Mouse (Mus musculus) forelimb bud, embryonic 11.5 days (tissue): Measurements from ENCODE around the gene Gm17416.

Experiments
- DNase-seq: peaks from one replicate; pipeline ENCODE4 v3.0.0-alpha.2; 2012; ENCODE audit warnings: low read depth, low spot score

Gm17416 gene

GRCm38 (mm10) chr2:152604057-152604456, 34.9 kb downstream of the Gm17416 start, which contains the start of gene Defb36:
Gene Defb36 (plus strand): TSS chr2:152604327.
- no peak for DNase-seq

- DNase-seq: no peak
Measured at GRCm38 (mm10) chr2:152607746-152608145, 38.6 kb downstream of the Gm17416 start.

GRCm38 (mm10) chr2:152608719-152609118, 39.6 kb downstream of the Gm17416 start:
- no peak for DNase-seq

GRCm38 (mm10) chr2:152612193-152612592, 43.1 kb downstream of the Gm17416 start:
- no peak for DNase-seq

- DNase-seq: peak; percentile 84
Measured at GRCm38 (mm10) chr2:152615563-152615962, 46.4 kb downstream of the Gm17416 start.

- DNase-seq: no peak
Measured at GRCm38 (mm10) chr2:152616470-152616869, 47.3 kb downstream of the Gm17416 start.

- no peak for DNase-seq
Measured at GRCm38 (mm10) chr2:152617374-152617773, 48.2 kb downstream of the Gm17416 start.
